Mouse (Mus musculus) liver, embryonic 13.5 days (tissue): ENCODE data around the gene Susd3. TPM values are rescaled to one million over a fixed set of nuclear protein-coding genes. Genes with fewer than 3 reads are reported as not detected.

Experiments
- ATAC-seq: fragments of 200-750 bp; cut with Nextera tagmentation; 2 replicates; pipeline ENCODE4 v1.8.0; 2017; ENCODE audit warnings: low read depth, mild to moderate bottlenecking, moderate number of reproducible peaks, moderate library complexity
- DNase-seq: peaks from one replicate; pipeline ENCODE4 v3.0.0; 2022
- H3K27ac ChIP-seq: fragments of 300-500 bp; sonication (generic); 2 replicates; pipeline ENCODE4 v1.5.1; 2015; ENCODE audit warnings: moderate library complexity, mild to moderate bottlenecking, inconsistent platforms
- H3K27me3 ChIP-seq: fragments of 300-500 bp; sonication (generic); 2 replicates; pipeline ENCODE4 v1.6.1; 2015; ENCODE audit warnings: mild to moderate bottlenecking, inconsistent platforms
- H3K36me3 ChIP-seq: fragments of 300-500 bp; sonication (generic); 2 replicates; pipeline ENCODE4 v1.6.1; 2015; ENCODE audit warnings: mild to moderate bottlenecking, inconsistent platforms
- H3K4me1 ChIP-seq: fragments of 300-500 bp; sonication (generic); replicated peaks from 2 replicates; pipeline ENCODE4 v1.6.1; 2015; ENCODE audit warnings: inconsistent platforms
- H3K4me2 ChIP-seq: fragments of 300-500 bp; sonication (generic); 2 replicates; pipeline ENCODE4 v1.6.1; 2015; ENCODE audit warnings: inconsistent platforms, mild to moderate bottlenecking, moderate library complexity
- H3K4me3 ChIP-seq: fragments of 300-500 bp; sonication (generic); replicated peaks from 2 replicates; pipeline ENCODE4 v1.5.1; 2015; ENCODE audit warnings: mild to moderate bottlenecking, inconsistent platforms
- H3K9ac ChIP-seq: fragments of 300-500 bp; sonication (generic); 2 replicates; pipeline ENCODE4 v1.6.1; 2015; ENCODE audit warnings: mild to moderate bottlenecking, inconsistent platforms
- H3K9me3 ChIP-seq: fragments of 300-500 bp; sonication (generic); replicated peaks from 2 replicates; pipeline ENCODE4 v1.6.1; 2016; ENCODE audit warnings: inconsistent platforms
- WGBS: fragments of 180-500 bp; shearing (Covaris S2); methylation state at CpG from one replicate; pipeline ENCODE4 v1.1.7; 2015; ENCODE audit not compliant: insufficient replicate concordance; 5-methylcytosine and 5-hydroxymethylcytosine counted together
- polyA plus RNA-seq: library from polyadenylated mRNA; unstranded; fragments of >200 nt; fragmentation: Nextera tagmentation; extraction: Ambion mirVana; gene quantifications from 2 replicates; pipeline ENCODE4 v1.2.1, GENCODE M21; 2015

Susd3 gene
- polyA plus RNA-seq, 1 experiment from 2014 or later, result 1.7 TPM

- Histone ChIP-seq H3K4me3 (no peak overlapping the region), H3K9me3 (no peaks in the 10 kb centered on the region), H3K27me3 (peaks cover 20% of the 10 kb centered on the region; the same call in 1 of the 2 replicates), H3K36me3 (no peaks in the 10 kb centered on the region), H3K27ac (no peak overlapping the region), H3K4me2 (no peak overlapping the region), H3K9ac (no peak overlapping the region), H3K4me1 (peaks cover 18% of the 10 kb centered on the region)
- ATAC-seq, result no peak
- WGBS, result 28% methylated on average over 5 of the region's 5 CpGs
- DNase-seq, result no peak
Measured at GRCm38 (mm10) chr13:49220912-49221311, 27.6 kb downstream of the Susd3 start.

- H3K4me1 ChIP-seq, result peaks cover 32% of the 10 kb centered on the region
- peaks cover 28% of the 10 kb centered on the region for H3K27me3 ChIP-seq
- H3K27ac ChIP-seq, result no peak overlapping the region
- WGBS, result 58% methylated on average over 4 of the region's 4 CpGs
- ATAC-seq (no peak), DNase-seq (no peak)
- H3K9ac ChIP-seq, result no peak overlapping the region
- no peak overlapping the region for H3K4me3 ChIP-seq
- H3K9me3 ChIP-seq, result no peaks in the 10 kb centered on the region
- H3K36me3 ChIP-seq, result no peaks in the 10 kb centered on the region
- no peak overlapping the region for H3K4me2 ChIP-seq
Measured at GRCm38 (mm10) chr13:49219367-49219766, 29.1 kb downstream of the Susd3 start.

- no peak overlapping the region for H3K27ac ChIP-seq
- ATAC-seq, result no peak
- peaks cover 32% of the 10 kb centered on the region for H3K4me1 ChIP-seq
- no peak overlapping the region for H3K4me2 ChIP-seq
- no peak overlapping the region for H3K4me3 ChIP-seq
- DNase-seq, result no peak
- no peaks in the 10 kb centered on the region for H3K36me3 ChIP-seq
- H3K9ac ChIP-seq, result no peak overlapping the region
- H3K27me3 ChIP-seq, result peaks cover 24% of the 10 kb centered on the region
- H3K9me3 ChIP-seq, result no peaks in the 10 kb centered on the region
- 63% methylated on average over 3 of the region's 3 CpGs for WGBS
Measured at GRCm38 (mm10) chr13:49218651-49219050, 29.9 kb downstream of the Susd3 start.

- DNase-seq (no peak), ATAC-seq (no peak)
- H3K9ac ChIP-seq, result peak overlapping the region; percentile 74; the same call in 1 of the 2 replicates
- H3K27me3 ChIP-seq, result peaks cover 24% of the 10 kb centered on the region
- H3K4me1 ChIP-seq, result peaks cover 37% of the 10 kb centered on the region
- no peaks in the 10 kb centered on the region for H3K36me3 ChIP-seq
- H3K9me3 ChIP-seq, result no peaks in the 10 kb centered on the region
- H3K27ac ChIP-seq, result no peak overlapping the region
- peak overlapping the region; percentile 93 for H3K4me2 ChIP-seq
- 65% methylated on average over 9 of the region's 9 CpGs for WGBS
- no peak overlapping the region for H3K4me3 ChIP-seq
Measured at GRCm38 (mm10) chr13:49216808-49217561, 31.5 kb downstream of the Susd3 start.

GRCm38 (mm10) chr13:49216220-49216552, 32.3 kb downstream of the Susd3 start:
- Histone ChIP-seq H3K27ac (peak overlapping the region; percentile 26; the same call in 1 of the 2 replicates), H3K4me3 (peak overlapping the region; percentile 68), H3K4me2 (peak overlapping the region; percentile 93), H3K9ac (peak overlapping the region; percentile 74), H3K9me3 (no peaks in the 10 kb centered on the region), H3K27me3 (peaks cover 24% of the 10 kb centered on the region), H3K4me1 (peaks cover 37% of the 10 kb centered on the region), H3K36me3 (no peaks in the 10 kb centered on the region)
- DNase-seq (no peak), ATAC-seq (peak; percentile 71)
- 1% methylated on average over 17 of the region's 17 CpGs for WGBS

- H3K9me3 ChIP-seq, result no peaks in the 10 kb centered on the region
- H3K9ac ChIP-seq, result peak within 1 kb of the TSS; percentile 74
- peak within 1 kb of the TSS; percentile 68 for H3K4me3 ChIP-seq
- peak within 1 kb of the TSS; percentile 26 for H3K27ac ChIP-seq
- ATAC-seq (peak; percentile 87), DNase-seq (peak; percentile 92)
- under 1% methylated on average over 78 of the region's 78 CpGs for WGBS
- H3K4me1 ChIP-seq, result peaks cover 37% of the 10 kb centered on the region
- peak within 1 kb of the TSS; percentile 93 for H3K4me2 ChIP-seq
- peaks cover 24% of the 10 kb centered on the region for H3K27me3 ChIP-seq
- H3K36me3 ChIP-seq, result no peaks in the 10 kb centered on the region
Measured at GRCm38 (mm10) chr13:49215504-49216219, 32.8 kb downstream of the Susd3 start, which contains the start of gene Card19. Card19 (minus strand) TSS chr13:49216037.

GRCm38 (mm10) chr13:49215128-49215503, 33.4 kb downstream of the Susd3 start:
- Histone ChIP-seq H3K4me1 (peaks cover 37% of the 10 kb centered on the region), H3K9me3 (no peaks in the 10 kb centered on the region), H3K4me3 (peak overlapping the region; percentile 68), H3K9ac (peak overlapping the region; percentile 74), H3K27me3 (peaks cover 24% of the 10 kb centered on the region), H3K27ac (no peak overlapping the region), H3K4me2 (peak overlapping the region; percentile 93), H3K36me3 (no peaks in the 10 kb centered on the region)
- WGBS, result 12% methylated on average over 5 of the region's 5 CpGs
- DNase-seq (no peak), ATAC-seq (0 out of 2 replicates have a peak, but pooled peaks have one; percentile 1)

GRCm38 (mm10) chr13:49214454-49214853, 34.1 kb downstream of the Susd3 start:
- no peak overlapping the region for H3K9ac ChIP-seq
- peaks cover 24% of the 10 kb centered on the region for H3K27me3 ChIP-seq
- H3K27ac ChIP-seq, result no peak overlapping the region
- no peaks in the 10 kb centered on the region for H3K9me3 ChIP-seq
- H3K4me3 ChIP-seq, result no peak overlapping the region
- ATAC-seq (no peak), DNase-seq (no peak)
- no peak overlapping the region for H3K4me2 ChIP-seq
- no peaks in the 10 kb centered on the region for H3K36me3 ChIP-seq
- H3K4me1 ChIP-seq, result peaks cover 37% of the 10 kb centered on the region
- 59% methylated on average over 3 of the region's 3 CpGs for WGBS

GRCm38 (mm10) chr13:49213531-49213932, 35.0 kb downstream of the Susd3 start:
- peaks cover 37% of the 10 kb centered on the region for H3K4me1 ChIP-seq
- DNase-seq, result no peak
- ATAC-seq, result no peak
- WGBS, result 37% methylated on average over 4 of the region's 4 CpGs
- H3K4me2 ChIP-seq, result no peak overlapping the region
- H3K9me3 ChIP-seq, result no peaks in the 10 kb centered on the region
- no peak overlapping the region for H3K4me3 ChIP-seq
- peaks cover 24% of the 10 kb centered on the region for H3K27me3 ChIP-seq
- no peaks in the 10 kb centered on the region for H3K36me3 ChIP-seq
- H3K27ac ChIP-seq, result no peak overlapping the region
- no peak overlapping the region for H3K9ac ChIP-seq

GRCm38 (mm10) chr13:49212711-49213500, 35.6 kb downstream of the Susd3 start:
- no peaks in the 10 kb centered on the region for H3K9me3 ChIP-seq
- no peak overlapping the region for H3K4me3 ChIP-seq
- DNase-seq, result no peak
- H3K27me3 ChIP-seq, result peaks cover 22% of the 10 kb centered on the region
- H3K27ac ChIP-seq, result no peak overlapping the region
- H3K9ac ChIP-seq, result no peak overlapping the region
- H3K4me2 ChIP-seq, result no peak overlapping the region
- no peaks in the 10 kb centered on the region for H3K36me3 ChIP-seq
- ATAC-seq, result no peak
- H3K4me1 ChIP-seq, result peaks cover 37% of the 10 kb centered on the region
- WGBS, result 75% methylated on average over 4 of the region's 4 CpGs

- DNase-seq, result no peak
- no peak overlapping the region for H3K27ac ChIP-seq
- peaks cover 12% of the 10 kb centered on the region for H3K4me1 ChIP-seq
- no peaks in the 10 kb centered on the region; the same call in 1 of the 2 replicates for H3K36me3 ChIP-seq
- ATAC-seq, result no peak
- no peak overlapping the region for H3K4me2 ChIP-seq
- no peak overlapping the region for H3K4me3 ChIP-seq
- H3K9ac ChIP-seq, result no peak overlapping the region
- 17% methylated on average over 7 of the region's 7 CpGs for WGBS
- H3K9me3 ChIP-seq, result no peaks in the 10 kb centered on the region
- peaks cover 1% of the 10 kb centered on the region; the same call in 1 of the 2 replicates for H3K27me3 ChIP-seq
Measured at GRCm38 (mm10) chr13:49209306-49209705, 39.2 kb downstream of the Susd3 start.
